In genomic region chr4:101700892-101701640, GRCm38 (mm10) we compare ENCODE assay signal across 17 mouse cellular contexts. TPM values are rescaled to one million over a fixed set of nuclear protein-coding genes. Genes with fewer than 3 reads are reported as not detected.
"Had no signal": no experiment of that assay in that cellular context is flagged by ENCODE, and none has a peak within 500 bp of the region (broad histone marks: within the 10 kb centered on the region; RNA-seq: fewer than 3 reads in every experiment).

No protein-coding gene starts in this region.

- H3K27me3 ChIP-seq: liver, embryonic 13.5 days; liver, embryonic 15.5 days; megakaryocyte, embryonic 14.5 days; midbrain, embryonic 13.5 days; midbrain, embryonic 15.5 days; neural tube, embryonic 12.5 days; stomach, embryonic 15.5 days had no signal

- H3K9me3 ChIP-seq: liver, embryonic 13.5 days; liver, embryonic 15.5 days; midbrain, embryonic 13.5 days; midbrain, embryonic 15.5 days; neural tube, embryonic 12.5 days; stomach, embryonic 15.5 days had no signal

- H3K36me3 ChIP-seq: liver, embryonic 13.5 days; liver, embryonic 15.5 days; midbrain, embryonic 13.5 days; midbrain, embryonic 15.5 days; neural tube, embryonic 12.5 days; stomach, embryonic 15.5 days had no signal

- H3K9ac ChIP-seq: liver, embryonic 13.5 days; liver, embryonic 15.5 days; liver, postnatal 0 days; midbrain, embryonic 13.5 days; midbrain, embryonic 15.5 days; neural tube, embryonic 12.5 days; stomach, embryonic 15.5 days had no signal

- H3K4me1 ChIP-seq: liver, embryonic 13.5 days; liver, embryonic 15.5 days; megakaryocyte, embryonic 14.5 days; midbrain, embryonic 13.5 days; midbrain, embryonic 15.5 days; neural tube, embryonic 12.5 days; stomach, embryonic 15.5 days had no signal

- H3K4me2 ChIP-seq: liver, embryonic 11.5 days; liver, embryonic 13.5 days; liver, embryonic 15.5 days; midbrain, embryonic 11.5 days; midbrain, embryonic 13.5 days; midbrain, embryonic 15.5 days; neural tube, embryonic 12.5 days; stomach, embryonic 15.5 days had no signal

- H3K27ac ChIP-seq: liver, embryonic 13.5 days; liver, embryonic 15.5 days; macrophage; midbrain, embryonic 13.5 days; midbrain, embryonic 15.5 days; neural tube, embryonic 12.5 days; stomach, embryonic 15.5 days; stomach, postnatal 0 days had no signal

- ATAC-seq: liver, postnatal 0 days; midbrain, embryonic 13.5 days; midbrain, embryonic 15.5 days had no signal

- DNase-seq: liver; liver, embryonic 13.5 days; liver, postnatal 0 days; right cerebral cortex, postnatal 14 days; thymus, adult 2 months; thymus, postnatal 25 days; thymus, postnatal 4 days had no signal

- H3K4me3 ChIP-seq: liver, embryonic 13.5 days; liver, embryonic 15.5 days; megakaryocyte, embryonic 14.5 days; midbrain, embryonic 13.5 days; midbrain, embryonic 15.5 days; neural tube, embryonic 12.5 days; stomach, embryonic 15.5 days had no signal

RNA-seq across cellular contexts. Expression of gene Lepr, which starts 16.1 kb away (rescaled TPM):
- polyA plus RNA-seq: macrophage had no signal
